Mouse (Mus musculus): Measurements from ENCODE around the gene Cenpu.
"Not testable (repeated sequence)": the region's sequence is repeated elsewhere in the genome, so short reads cannot be mapped to it uniquely, and the experiment has no call there.

Cenpu gene

GRCm38 (mm10) chr8:46550058-46550457 lies 1.8 kb upstream of the Cenpu start:
- no peak for DNase-seq (ENCODE audit: low spot score)

DNA sequence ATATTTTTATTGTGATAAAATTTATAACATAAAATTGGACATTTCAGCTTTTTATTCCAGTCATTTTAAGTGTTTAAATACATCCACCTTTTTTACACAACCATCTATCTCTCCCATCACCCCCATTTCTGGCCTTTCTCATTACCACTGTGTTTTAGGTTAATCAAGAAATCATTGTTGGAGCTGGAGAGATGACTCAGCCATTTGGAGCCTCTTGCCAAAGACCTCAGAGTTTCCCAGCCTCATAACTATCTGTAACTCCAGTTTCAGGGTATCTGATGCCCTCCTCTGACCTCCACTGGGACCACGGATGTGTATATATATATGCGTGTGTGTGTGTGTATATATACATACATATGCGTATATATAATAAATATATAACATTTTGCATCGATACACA lies 799 bp upstream of the Cenpu start:
- DNase-seq (ENCODE audit: low spot score) = no peak

- no peak for DNase-seq (ENCODE audit: low spot score)
Observed at GRCm38 (mm10) chr8:46552441-46552765, 575 bp downstream of the Cenpu start.

DNA sequence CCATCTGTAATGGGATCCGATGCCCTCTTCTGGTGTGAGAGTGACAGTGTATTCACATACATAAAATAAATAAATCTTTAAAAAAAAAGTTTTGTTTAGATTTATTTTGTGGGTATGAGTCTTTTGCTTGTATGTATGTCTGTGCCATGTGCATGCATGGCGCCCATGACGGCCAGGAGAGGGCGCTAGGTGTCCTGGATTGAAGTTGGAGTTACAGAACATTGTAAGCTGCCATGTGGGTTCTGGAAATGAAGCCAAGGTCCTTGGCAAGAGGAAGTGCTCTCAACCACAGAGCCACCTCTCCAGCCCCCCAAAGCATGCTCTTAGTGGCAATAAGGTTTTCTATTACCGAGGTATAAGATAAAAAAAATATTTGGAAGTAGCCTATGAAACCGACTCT lies 7.6 kb downstream of the Cenpu start:
- no peak for DNase-seq (ENCODE audit: low spot score)

DNA sequence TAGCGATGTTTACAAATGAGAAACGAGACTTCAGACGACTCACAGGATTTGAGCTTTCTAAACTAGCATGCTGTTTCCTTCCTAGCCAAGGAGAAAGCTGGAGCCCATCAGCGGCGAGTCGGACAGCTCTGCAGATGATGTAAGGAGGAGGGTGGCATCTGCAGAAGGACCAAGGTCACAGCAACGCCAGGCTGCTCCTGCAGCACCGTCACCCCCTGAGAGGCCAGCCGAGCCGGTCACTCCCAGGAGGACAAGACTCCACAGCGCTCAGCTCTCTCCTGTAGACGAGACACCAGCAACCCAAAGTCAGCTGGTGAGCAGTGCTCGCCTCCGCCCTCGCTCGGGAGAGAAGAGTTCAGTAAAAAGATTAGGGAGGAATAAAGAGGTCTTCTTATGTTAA lies 10.5 kb downstream of the Cenpu start:
- DNase-seq (ENCODE audit: low spot score) = no peak

DNA sequence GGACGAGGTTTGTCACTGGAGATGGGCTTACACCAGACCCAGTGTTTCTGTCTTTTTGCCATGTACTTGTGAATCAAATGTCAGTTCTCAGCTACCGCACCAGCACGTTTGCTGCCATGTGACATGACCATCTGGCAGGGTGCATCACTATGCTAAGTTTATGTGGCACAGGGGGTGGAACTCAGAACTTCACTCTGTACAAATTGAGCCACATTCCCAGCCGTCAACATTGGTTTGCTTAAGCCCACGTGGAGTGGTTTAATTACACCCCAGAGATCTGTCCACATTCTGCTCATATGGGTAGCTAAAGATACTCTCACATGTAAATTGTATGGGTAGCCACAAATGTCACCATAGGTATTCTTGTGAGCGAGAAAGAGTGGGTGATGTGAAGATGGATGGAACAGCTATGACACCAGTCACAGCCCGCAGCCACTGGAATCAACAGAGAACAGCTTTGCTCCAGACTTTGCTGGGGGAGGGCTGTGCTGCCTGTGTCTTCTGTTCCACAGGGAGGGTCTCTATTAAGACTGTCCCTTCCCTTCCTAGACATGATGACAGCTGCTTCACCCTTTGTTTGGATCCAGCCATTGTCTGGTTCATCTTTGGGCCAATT lies 15.2 kb downstream of the Cenpu start:
- DNase-seq (ENCODE audit: low spot score) = no peak

DNA sequence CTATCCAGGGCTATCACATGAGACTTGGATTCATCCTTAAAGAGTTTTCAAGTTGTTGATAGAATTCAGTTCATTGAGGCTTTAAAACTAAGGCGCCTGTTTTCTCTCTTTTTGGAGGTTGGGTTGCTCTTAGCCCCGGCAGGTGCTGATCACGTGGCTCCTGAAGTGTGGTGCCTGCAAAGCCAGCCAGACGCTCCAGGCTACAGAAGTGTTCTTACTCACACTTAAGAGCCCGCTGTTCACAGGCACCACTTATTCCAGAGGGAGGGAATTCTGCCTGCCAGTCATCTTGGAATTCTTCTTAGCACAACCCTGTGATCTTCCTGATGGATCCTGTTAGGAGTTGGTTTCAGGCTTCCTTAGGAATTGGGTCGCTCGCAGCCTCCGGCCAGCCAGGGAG lies 16.1 kb downstream of the Cenpu start:
- no peak for DNase-seq (ENCODE audit: low spot score)

- no peak for DNase-seq (ENCODE audit: low spot score)
Observed at GRCm38 (mm10) chr8:46568942-46569341, 17.1 kb downstream of the Cenpu start.

- no peak for DNase-seq (ENCODE audit: low spot score)
Observed at GRCm38 (mm10) chr8:46569659-46570441, 18.0 kb downstream of the Cenpu start.

- no peak for DNase-seq (ENCODE audit: low spot score)
Observed at GRCm38 (mm10) chr8:46570673-46571072, 18.8 kb downstream of the Cenpu start.

- no peak for DNase-seq (ENCODE audit: low spot score)
Observed at GRCm38 (mm10) chr8:46573446-46573845, 21.6 kb downstream of the Cenpu start.

DNA sequence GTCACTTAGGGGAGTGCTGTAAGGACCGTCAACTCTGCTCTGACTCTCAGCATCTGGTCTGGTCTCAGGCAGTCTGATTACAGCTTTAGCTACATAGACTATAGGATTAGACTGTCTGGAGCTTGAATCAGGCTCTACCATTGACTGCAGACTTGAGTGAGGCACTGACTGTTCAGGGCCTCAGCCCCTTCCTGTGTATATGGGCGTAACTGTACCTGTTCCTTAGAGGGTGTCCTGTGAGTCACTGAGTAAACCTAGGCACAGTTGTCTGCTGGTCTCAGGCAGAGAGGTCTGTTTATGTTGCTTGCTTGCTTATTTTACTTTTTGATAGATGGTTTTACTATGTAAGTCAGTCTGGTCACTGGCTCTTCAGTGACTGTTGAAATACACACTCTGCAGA lies 22.1 kb downstream of the Cenpu start:
- no peak for DNase-seq (ENCODE audit: low spot score)

DNA sequence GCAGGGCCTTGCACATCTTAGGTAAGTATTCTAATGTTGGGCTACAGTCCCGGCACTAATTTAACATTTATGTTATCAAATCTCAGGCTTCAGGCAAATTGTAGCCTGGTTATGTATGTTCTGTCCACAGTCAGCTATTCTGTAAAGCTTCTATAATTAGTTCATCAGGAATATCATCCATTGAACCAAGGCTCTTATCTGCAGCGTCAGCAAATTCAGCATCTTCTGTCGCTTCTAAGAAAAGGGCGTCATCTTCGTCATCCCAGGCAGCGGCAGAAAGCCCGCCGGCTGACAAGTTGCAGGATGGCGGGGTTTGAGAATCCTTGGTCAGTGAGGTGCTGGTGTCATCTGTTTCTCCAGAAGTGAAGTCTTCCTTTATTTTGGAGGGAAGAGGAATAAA lies 27.0 kb downstream of the Cenpu start:
- DNase-seq (ENCODE audit: low spot score) = no peak

DNA sequence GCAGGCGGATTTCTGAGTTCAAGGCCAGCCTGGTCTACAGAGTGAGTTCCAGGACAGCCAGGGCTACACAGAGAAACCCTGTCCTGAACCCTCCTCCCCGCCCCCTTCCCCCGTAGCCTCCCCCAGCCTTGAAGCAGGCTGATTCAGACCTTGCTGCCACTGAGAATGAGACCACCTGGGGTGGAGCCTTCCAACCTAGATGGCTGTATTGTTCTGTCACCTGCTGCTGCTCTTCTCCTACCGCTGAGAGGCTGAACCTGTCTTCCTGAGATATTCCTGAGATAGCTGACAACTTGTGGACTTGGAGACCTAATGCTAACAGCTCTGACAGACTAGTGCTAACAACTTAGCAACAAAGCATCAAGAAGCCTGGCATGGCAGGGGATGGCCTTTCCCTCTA lies 32.5 kb downstream of the Cenpu start:
- DNase-seq (ENCODE audit: low spot score) = not testable (repeated sequence)

DNA sequence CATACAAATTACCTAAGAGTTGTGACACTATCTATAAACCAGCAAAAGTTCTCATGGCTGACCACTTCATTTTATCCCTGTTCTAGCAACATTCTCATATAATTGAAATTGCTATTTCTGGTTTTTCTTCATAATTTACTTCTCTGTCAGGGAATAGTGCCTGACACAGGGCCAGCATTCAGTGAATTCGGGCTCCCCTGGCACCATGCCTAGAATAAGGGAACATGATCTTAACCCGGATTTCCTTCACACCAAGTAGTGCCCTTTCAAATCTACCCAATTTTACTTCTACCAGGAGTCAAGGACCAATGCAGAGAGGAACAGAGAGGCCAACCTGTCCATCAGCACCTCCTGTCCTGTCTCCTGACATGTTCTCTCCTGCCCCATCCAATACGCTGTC lies 33.7 kb downstream of the Cenpu start:
- DNase-seq (ENCODE audit: low spot score) = no peak

DNA sequence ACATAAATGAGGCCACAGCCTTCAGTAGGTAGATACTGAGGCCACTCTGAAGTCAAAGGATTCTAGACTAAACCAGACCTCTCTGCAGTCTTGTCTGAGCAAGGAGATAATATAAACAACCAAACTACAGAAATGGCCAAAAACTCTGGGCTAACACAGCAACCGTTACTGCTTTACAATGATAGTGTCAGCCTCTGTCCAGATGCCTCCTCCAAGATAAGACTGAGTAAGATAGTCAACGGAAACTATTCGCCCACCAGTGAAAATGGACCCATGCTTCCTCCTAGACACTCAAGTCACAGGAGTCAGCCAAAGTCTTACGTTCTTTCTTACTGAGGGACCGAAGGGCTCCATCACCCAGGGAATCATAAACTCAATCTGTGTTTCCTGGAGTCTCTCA lies 36.1 kb downstream of the Cenpu start:
- DNase-seq (ENCODE audit: low spot score) = no peak

GRCm38 (mm10) chr8:46588663-46589062 lies 36.8 kb downstream of the Cenpu start:
- DNase-seq (ENCODE audit: low spot score) = no peak

DNA sequence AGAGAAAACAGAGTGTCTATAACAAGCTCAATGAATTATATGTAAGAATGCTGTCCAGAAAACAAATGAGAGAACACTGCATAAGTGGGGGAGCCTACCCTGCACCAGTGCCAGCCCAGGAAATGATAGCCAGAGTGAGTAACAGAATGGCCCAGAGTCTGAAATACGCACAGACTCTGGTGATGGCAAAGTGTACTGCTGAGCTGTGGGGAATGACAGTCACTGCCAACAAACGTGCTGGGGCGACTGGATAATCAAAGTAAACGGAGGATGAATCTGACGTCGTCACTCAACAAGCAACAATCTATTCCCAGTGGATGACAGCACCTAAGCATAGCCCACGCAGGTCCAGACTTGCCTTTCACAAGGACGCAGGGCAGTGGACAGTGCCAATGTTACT lies 41.2 kb downstream of the Cenpu start:
- no peak for DNase-seq (ENCODE audit: low spot score)

- DNase-seq (ENCODE audit: low spot score) = no peak
Observed at GRCm38 (mm10) chr8:46593772-46594171, 41.9 kb downstream of the Cenpu start.

GRCm38 (mm10) chr8:46595593-46595992 lies 43.8 kb downstream of the Cenpu start:
- no peak for DNase-seq (ENCODE audit: low spot score)

- no peak for DNase-seq (ENCODE audit: low spot score)
Observed at GRCm38 (mm10) chr8:46596530-46596929, 44.7 kb downstream of the Cenpu start.

GRCm38 (mm10) chr8:46597411-46597810 lies 45.6 kb downstream of the Cenpu start:
- no peak for DNase-seq (ENCODE audit: low spot score)

- no peak for DNase-seq (ENCODE audit: low spot score)
Observed at GRCm38 (mm10) chr8:46598114-46598513, 46.3 kb downstream of the Cenpu start.

GRCm38 (mm10) chr8:46598753-46599152 lies 46.9 kb downstream of the Cenpu start:
- DNase-seq (ENCODE audit: low spot score) = no peak
